Mouse (Mus musculus) duodenum, adult 2 months (tissue): ENCODE measurements around the gene Cdr1. TPM values are rescaled to one million over a fixed set of nuclear protein-coding genes. Genes with fewer than 3 reads are reported as not detected.

Experiments used
- polyA plus RNA-seq: library from polyadenylated mRNA; depleted of rRNA; stranded (reverse); fragments of >200 nt; gene quantifications from 2 replicates; pipeline ENCODE4 v1.2.3, GENCODE M21; 2012; ENCODE audit warnings: low replicate concordance; rRNA removed

The Cdr1 gene
- polyA plus RNA-seq = not detected in 2 replicates

GRCm38 (mm10) chrX:61185458-61185857 lies at the start of gene Cdr1:
Cdr1 (minus strand) TSS chrX:61185558.

